ENCODE assay signal across 16 mouse cellular contexts in the genomic region with DNA sequence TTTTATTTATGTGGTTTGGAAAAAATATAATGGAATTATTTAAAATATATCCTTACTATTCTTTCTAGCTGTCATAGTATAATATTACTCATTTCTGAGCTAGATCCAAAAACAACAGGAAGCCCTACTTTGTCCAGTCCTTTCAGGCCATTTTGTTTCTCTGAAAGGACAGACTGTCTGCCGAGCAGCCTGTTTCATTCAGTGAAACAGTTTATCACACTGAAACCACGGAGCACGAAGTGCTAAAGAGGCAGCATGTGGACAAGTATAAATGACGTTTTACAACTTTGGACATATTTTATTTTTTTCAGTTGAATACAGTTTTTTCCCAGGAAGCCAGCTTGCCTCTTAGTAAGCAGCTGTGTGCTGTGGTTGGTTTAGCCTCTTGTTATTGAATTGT.
DNase-seq lines count a peak whose midpoint lies in the region; ATAC-seq and TF ChIP-seq lines count a peak whose summit lies in the region.
"Had no signal": no experiment of that assay in that cellular context is flagged by ENCODE, and none has a peak within 500 bp of the region (broad histone marks: within the 10 kb centered on the region; RNA-seq: fewer than 3 reads in every experiment).

No protein-coding gene starts in this region.

- H3K4me1 ChIP-seq in heart, postnatal 0 days (ENCODE audit: control insufficient read depth, insufficient read depth), result no peaks in the 10 kb centered on the region
- H3K4me1 ChIP-seq in kidney, embryonic 16.5 days (ENCODE audit: insufficient read depth, low read length), result peaks cover 14% of the 10 kb centered on the region
- peaks cover 12% of the 10 kb centered on the region; the same call in 1 of the 2 replicates for H3K4me1 ChIP-seq in neural tube, embryonic 11.5 days (ENCODE audit: control insufficient read depth, insufficient read depth, low read length)

- H3K9me3 ChIP-seq in heart, postnatal 0 days (replicated peaks; ENCODE audit: control insufficient read depth, low read length), result no peaks in the 10 kb centered on the region
- H3K9me3 ChIP-seq in kidney, embryonic 16.5 days (ENCODE audit: low read length), result no peaks in the 10 kb centered on the region
- no peaks in the 10 kb centered on the region for H3K9me3 ChIP-seq in neural tube, embryonic 11.5 days (ENCODE audit: control insufficient read depth, low read length)
- H3K9me3 ChIP-seq: embryonic facial prominence, embryonic 10.5 days; hindbrain, embryonic 15.5 days; midbrain, embryonic 12.5 days had no signal

- H3K27me3 ChIP-seq in heart, postnatal 0 days (ENCODE audit: control insufficient read depth, insufficient read depth, low read length), result no peaks in the 10 kb centered on the region
- no peaks in the 10 kb centered on the region for H3K27me3 ChIP-seq in kidney, embryonic 16.5 days (ENCODE audit: insufficient read depth, low read length)
- no peaks in the 10 kb centered on the region for H3K27me3 ChIP-seq in neural tube, embryonic 11.5 days (ENCODE audit: control insufficient read depth, insufficient read depth, low read length)
- H3K27me3 ChIP-seq: hindbrain, embryonic 15.5 days; midbrain, embryonic 12.5 days had no signal

- no peak for TF ChIP-seq CTCF in heart, postnatal 0 days (IDR thresholded peaks at IDR 0.05; ENCODE audit: low read depth)

- 0 out of 2 replicates have a peak overlapping the region, but pooled peaks have one; percentile 20 for H3K27ac ChIP-seq in heart, postnatal 0 days (ENCODE audit: low read depth)
- H3K27ac ChIP-seq in kidney, embryonic 16.5 days (ENCODE audit: low read length), result no peak overlapping the region
- no peak overlapping the region for H3K27ac ChIP-seq in neural tube, embryonic 11.5 days (ENCODE audit: low read depth, low read length)
- H3K27ac ChIP-seq: embryonic facial prominence, embryonic 10.5 days; hindbrain, embryonic 15.5 days; midbrain, embryonic 12.5 days had no signal

- H3K4me3 ChIP-seq in heart, postnatal 0 days (ENCODE audit: low read depth, low read length), result no peak overlapping the region
- no peak overlapping the region for H3K4me3 ChIP-seq in kidney, embryonic 16.5 days (ENCODE audit: low read length)
- H3K4me3 ChIP-seq in neural tube, embryonic 11.5 days (ENCODE audit: low read depth, low read length), result no peak overlapping the region
- H3K4me3 ChIP-seq: embryonic facial prominence, embryonic 10.5 days; hindbrain, embryonic 15.5 days; midbrain, embryonic 12.5 days had no signal

- no peak for ATAC-seq in heart, postnatal 0 days (ENCODE audit: insufficient read depth, low read depth)
- peak; percentile 86; the same call in 1 of the 2 replicates for ATAC-seq in kidney, embryonic 16.5 days (ENCODE audit: low FRiP score, low TSS enrichment)
- ATAC-seq in neural tube, embryonic 11.5 days (ENCODE audit: insufficient read depth, low FRiP score, low TSS enrichment), result no peak

- no peak overlapping the region for H3K9ac ChIP-seq in heart, postnatal 0 days (replicated peaks; ENCODE audit: low read depth, low read length)
- no peak overlapping the region for H3K9ac ChIP-seq in kidney, embryonic 16.5 days (replicated peaks; ENCODE audit: low read length)
- no peak overlapping the region for H3K9ac ChIP-seq in neural tube, embryonic 11.5 days (ENCODE audit: low read length)
- H3K9ac ChIP-seq: hindbrain, embryonic 15.5 days; midbrain, embryonic 12.5 days had no signal

- no peak for DNase-seq in heart, postnatal 0 days (ENCODE audit: low spot score)
- no peak for DNase-seq in heart, adult 18-20 months
- no peak for DNase-seq in kidney, adult 11 months
- DNase-seq in neural tube, embryonic 11.5 days (ENCODE audit: low spot score), result peak; percentile 18
- DNase-seq in neural tube, embryonic 10.5 days (ENCODE audit: extremely low spot score, low spot score), result no peak
- DNase-seq in layer of hippocampus, adult 9-11 months, result no peak
- DNase-seq: adrenal gland, adult 2 months; cerebellum, adult 2 months; cerebellum, postnatal 36 days; lung, adult 2 months; thymus, adult 2 months had no signal

- no peak for TF ChIP-seq EP300 in heart, postnatal 0 days (IDR thresholded peaks at IDR 0.05; ENCODE audit: low read depth)

- H3K36me3 ChIP-seq in heart, postnatal 0 days (replicated peaks; ENCODE audit: control insufficient read depth, insufficient read depth, low read length), result no peaks in the 10 kb centered on the region
- no peaks in the 10 kb centered on the region; the same call in 1 of the 2 replicates for H3K36me3 ChIP-seq in kidney, embryonic 16.5 days (ENCODE audit: insufficient read depth, low read length)
- no peaks in the 10 kb centered on the region for H3K36me3 ChIP-seq in neural tube, embryonic 11.5 days (ENCODE audit: control insufficient read depth, insufficient read depth, low read length)
- H3K36me3 ChIP-seq: embryonic facial prominence, embryonic 10.5 days; hindbrain, embryonic 15.5 days; midbrain, embryonic 12.5 days had no signal

- H3K4me2 ChIP-seq in heart, postnatal 0 days (ENCODE audit: low read depth, low read length), result no peak overlapping the region
- no peak overlapping the region for H3K4me2 ChIP-seq in kidney, embryonic 16.5 days (replicated peaks; ENCODE audit: low read depth, low read length)
- no peak overlapping the region for H3K4me2 ChIP-seq in neural tube, embryonic 11.5 days (ENCODE audit: low read depth)
- H3K4me2 ChIP-seq: hindbrain, embryonic 15.5 days; liver, embryonic 11.5 days; midbrain, embryonic 12.5 days had no signal

- WGBS in heart, postnatal 0 days, result 58% methylated on average over 4 of the region's 4 CpGs
- 28% methylated on average over 4 of the region's 4 CpGs for WGBS in kidney, embryonic 16.5 days
- 11% methylated on average over 4 of the region's 4 CpGs for WGBS in neural tube, embryonic 11.5 days
